Mouse (Mus musculus) myocyte (in vitro differentiated cells): Measurements from ENCODE around the gene Trmt10a. TPM values are rescaled to one million over a fixed set of nuclear protein-coding genes. Genes with fewer than 3 reads are reported as not detected.

Source experiments
- H3K27me3 ChIP-seq: one replicate; pipeline ENCODE4 v1.6.1; 2011; ENCODE audit not compliant: control insufficient read depth, insufficient read depth, insufficient read length
- H3K36me3 ChIP-seq: one replicate; pipeline ENCODE4 v1.6.1; 2011; ENCODE audit not compliant: control insufficient read depth, insufficient read depth
- H3K4me2 ChIP-seq: one replicate; pipeline ENCODE4 v1.6.1; 2011; ENCODE audit warnings: low read depth, control low read depth
- H3K4me3 ChIP-seq: one replicate; pipeline ENCODE4 v1.5.1; 2011; ENCODE audit warnings: mild to moderate bottlenecking, control low read depth, moderate library complexity
- H3K79me2 ChIP-seq: one replicate; pipeline ENCODE4 v1.6.1; 2011; ENCODE audit not compliant: control insufficient read depth, insufficient read depth
- H3ac ChIP-seq: one replicate; pipeline ENCODE4 v1.6.1; 2011; ENCODE audit not compliant: control insufficient read depth, insufficient read length
- CEBPB ChIP-seq: IDR thresholded peaks from 2 replicates; pipeline ENCODE4 v1.6.1; 2011; ENCODE audit warnings: mild to moderate bottlenecking, moderate library complexity; ENCODE audit not compliant: poor library complexity, insufficient read depth, severe bottlenecking
- E2F4 ChIP-seq: IDR thresholded peaks from one replicate; pipeline ENCODE4 v1.6.1; 2011; ENCODE audit warnings: mild to moderate bottlenecking, control low read depth, moderate library complexity; ENCODE audit not compliant: insufficient read depth
- MAX ChIP-seq: IDR thresholded peaks from one replicate; pipeline ENCODE4 v1.6.1; 2011; ENCODE audit warnings: low read depth, mild to moderate bottlenecking, control low read depth
- MYOD1 ChIP-seq, 3 experiments: IDR thresholded peaks; one replicate each; pipeline ENCODE4 v1.6.1; 2011; ENCODE audit warnings: control low read depth in 2 of 3, low read depth in 2 of 3, mild to moderate bottlenecking in 2 of 3, moderate library complexity in 1 of 3; ENCODE audit not compliant: insufficient read length in 2 of 3, control insufficient read depth in 1 of 3
- MYOG ChIP-seq, 3 experiments: IDR thresholded peaks; one replicate each; pipeline ENCODE4 v1.6.1; 2011; ENCODE audit warnings: control low read depth in 2 of 3, low read depth in 2 of 3, mild to moderate bottlenecking in 2 of 3; ENCODE audit not compliant: insufficient read length in 2 of 3, control insufficient read depth in 1 of 3, insufficient read depth in 1 of 3
- POLR2A ChIP-seq: IDR thresholded peaks from one replicate; pipeline ENCODE4 v1.6.1; 2011; ENCODE audit warnings: low read depth, mild to moderate bottlenecking, control low read depth, moderate library complexity; ENCODE audit not compliant: insufficient read length
- POLR2AphosphoS2 ChIP-seq: IDR thresholded peaks from one replicate; pipeline ENCODE4 v1.6.1; 2011; ENCODE audit warnings: low read depth, control low read depth; ENCODE audit not compliant: insufficient read length
- REST ChIP-seq: IDR thresholded peaks from one replicate; pipeline ENCODE4 v1.6.1; 2011; ENCODE audit warnings: mild to moderate bottlenecking, control low read depth, moderate library complexity; ENCODE audit not compliant: insufficient read depth, insufficient read length
- SRF ChIP-seq: IDR thresholded peaks from one replicate; pipeline ENCODE4 v1.6.1; 2011; ENCODE audit warnings: low read depth; ENCODE audit not compliant: control insufficient read depth, insufficient read length
- TCF12 ChIP-seq: IDR thresholded peaks from one replicate; pipeline ENCODE4 v1.6.1; 2011; ENCODE audit warnings: mild to moderate bottlenecking, control low read depth; ENCODE audit not compliant: poor library complexity, insufficient read depth, severe bottlenecking
- TCF3 ChIP-seq: IDR thresholded peaks from one replicate; pipeline ENCODE4 v1.6.1; 2011; ENCODE audit warnings: low read depth, control low read depth; ENCODE audit not compliant: insufficient read length
- USF1 ChIP-seq: IDR thresholded peaks from one replicate; pipeline ENCODE4 v1.6.1; 2011; ENCODE audit warnings: low read depth, mild to moderate bottlenecking, control low read depth, moderate library complexity
- polyA plus RNA-seq: library from polyadenylated mRNA; unstranded; fragments of >200 nt; fragmentation: generic; extraction: Trizol; gene quantifications from one replicate; pipeline ENCODE4 v1.2.1, GENCODE M21; 2012; ENCODE audit warnings: missing spikeins

The Trmt10a gene
- polyA plus RNA-seq, 1 experiment = 6.3 TPM

- peak overlapping the region; percentile 74 for H3K4me2 ChIP-seq
- H3K27me3 ChIP-seq = no peaks in the 10 kb centered on the region
- no peaks in the 10 kb centered on the region for H3K79me2 ChIP-seq
- H3ac ChIP-seq = no peak overlapping the region
- H3K36me3 ChIP-seq = no peaks in the 10 kb centered on the region
- TF ChIP-seq POLR2A = no peak
- TF ChIP-seq MYOD1 (IDR thresholded peaks at IDR 0.05; ENCODE audit: control insufficient read depth in 1 of 3, insufficient read length in 2 of 3, low read depth in 2 of 3) = peak in 2 of 3 experiments; percentile 30 to 59
- TF ChIP-seq TCF3 = no peak
- TF ChIP-seq MYOG (IDR thresholded peaks at IDR 0.05; ENCODE audit: control insufficient read depth in 1 of 3, insufficient read depth in 1 of 3, insufficient read length in 2 of 3, low read depth in 2 of 3) = peak in 2 of 3 experiments; percentile 23 to 81
- TF ChIP-seq POLR2AphosphoS2 = no peak
- H3K4me3 ChIP-seq = peak overlapping the region; percentile 64
These were observed 1.1 kb upstream of the Trmt10a start for GRCm38 (mm10) chr3:138142052-138142732.

- peak overlapping the region; percentile 74 for H3K4me2 ChIP-seq
- H3K79me2 ChIP-seq = no peaks in the 10 kb centered on the region
- no peaks in the 10 kb centered on the region for H3K36me3 ChIP-seq
- peak overlapping the region; percentile 64 for H3K4me3 ChIP-seq
- H3ac ChIP-seq = peak overlapping the region; percentile 70
- no peaks in the 10 kb centered on the region for H3K27me3 ChIP-seq
- TF ChIP-seq MAX = no peak
- TF ChIP-seq MYOG (IDR thresholded peaks at IDR 0.05; ENCODE audit: control insufficient read depth in 1 of 3, insufficient read depth in 1 of 3, insufficient read length in 2 of 3, low read depth in 2 of 3) = no peak
- TF ChIP-seq CEBPB = no peak
- TF ChIP-seq USF1 = no peak
- no peak for TF ChIP-seq POLR2AphosphoS2
- TF ChIP-seq E2F4 = no peak
- no peak for TF ChIP-seq TCF3
- TF ChIP-seq POLR2A = no peak
- TF ChIP-seq MYOD1 (IDR thresholded peaks at IDR 0.05; ENCODE audit: control insufficient read depth in 1 of 3, insufficient read length in 2 of 3, low read depth in 2 of 3) = no peak
- TF ChIP-seq TCF12 = no peak
- no peak for TF ChIP-seq REST
- TF ChIP-seq SRF = no peak
These were observed 424 bp upstream of the Trmt10a start for GRCm38 (mm10) chr3:138142733-138143314.

GRCm38 (mm10) chr3:138144060-138144641 is 903 bp downstream of the Trmt10a start:
- H3K36me3 ChIP-seq = peaks cover 9% of the 10 kb centered on the region
- H3K4me2 ChIP-seq = peak overlapping the region; percentile 90
- TF ChIP-seq CEBPB (no peak), USF1 (no peak), POLR2A (no peak), MAX (no peak), TCF12 (no peak), E2F4 (no peak), MYOD1 (IDR thresholded peaks at IDR 0.05; ENCODE audit: control insufficient read depth in 1 of 3, insufficient read length in 2 of 3, low read depth in 2 of 3) (no peak)
- no peaks in the 10 kb centered on the region for H3K79me2 ChIP-seq
- H3K4me3 ChIP-seq = peak overlapping the region; percentile 64
- peak overlapping the region; percentile 70 for H3ac ChIP-seq
- H3K27me3 ChIP-seq = no peaks in the 10 kb centered on the region

GRCm38 (mm10) chr3:138144642-138145171 is 1.5 kb downstream of the Trmt10a start, which contains the start of gene Mttp:
Mttp (minus strand) TSS chr3:138144968.
- peak within 1 kb of the TSS; percentile 90 for H3K4me2 ChIP-seq
- peaks cover 11% of the 10 kb centered on the region for H3K36me3 ChIP-seq
- peak within 1 kb of the TSS; percentile 64 for H3K4me3 ChIP-seq
- H3K79me2 ChIP-seq = no peaks in the 10 kb centered on the region
- no peaks in the 10 kb centered on the region for H3K27me3 ChIP-seq
- H3ac ChIP-seq = peak within 1 kb of the TSS; percentile 70
- TF ChIP-seq USF1 (peak; percentile 74), SRF (no peak), REST (no peak), MYOD1 (IDR thresholded peaks at IDR 0.05; ENCODE audit: control insufficient read depth in 1 of 3, insufficient read length in 2 of 3, low read depth in 2 of 3) (no peak)

- Histone ChIP-seq H3K36me3 (peaks cover 16% of the 10 kb centered on the region), H3K27me3 (no peaks in the 10 kb centered on the region), H3K4me3 (no peak overlapping the region), H3K79me2 (no peaks in the 10 kb centered on the region), H3K4me2 (no peak overlapping the region), H3ac (no peak overlapping the region)
- TF ChIP-seq MYOG (IDR thresholded peaks at IDR 0.05; ENCODE audit: control insufficient read depth in 1 of 3, insufficient read depth in 1 of 3, insufficient read length in 2 of 3, low read depth in 2 of 3) (no peak), POLR2AphosphoS2 (no peak), MYOD1 (IDR thresholded peaks at IDR 0.05; ENCODE audit: control insufficient read depth in 1 of 3, insufficient read length in 2 of 3, low read depth in 2 of 3) (no peak), USF1 (no peak), POLR2A (no peak), TCF3 (no peak), SRF (no peak), MAX (no peak), TCF12 (no peak), E2F4 (no peak), CEBPB (no peak), REST (no peak)
These were observed 5.6 kb downstream of the Trmt10a start for GRCm38 (mm10) chr3:138148811-138149210.
